Mouse (Mus musculus) testis, postnatal 14 days (tissue): ENCODE data around the gene Ccdc9.
"Not testable (repeated sequence)": the region's sequence is repeated elsewhere in the genome, so short reads cannot be mapped to it uniquely, and the experiment has no call there.

Experiments used
- DNase-seq: peaks from one replicate; pipeline ENCODE4 v3.0.0; 2021; ENCODE audit warnings: low spot score

Ccdc9 gene

DNA sequence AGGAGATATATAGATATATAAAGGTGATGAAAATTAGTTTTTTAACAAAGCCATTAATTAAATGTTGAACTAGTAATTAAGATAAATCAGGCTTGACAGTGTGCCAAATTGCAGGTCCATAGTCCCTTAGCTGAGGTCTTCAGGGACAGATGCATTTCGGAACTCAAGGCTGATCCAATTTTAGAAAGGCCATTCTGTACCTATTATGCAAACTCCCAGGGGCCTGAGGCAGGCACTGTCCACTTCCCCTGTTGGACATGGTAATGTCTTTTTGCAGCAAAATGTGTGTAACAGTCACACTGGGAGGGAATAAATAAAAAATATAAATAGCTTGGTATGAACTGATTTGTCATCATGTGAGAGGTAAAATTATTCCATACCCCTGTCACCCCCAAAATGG lies 15.5 kb downstream of the Ccdc9 start:
- no peak for DNase-seq

DNA sequence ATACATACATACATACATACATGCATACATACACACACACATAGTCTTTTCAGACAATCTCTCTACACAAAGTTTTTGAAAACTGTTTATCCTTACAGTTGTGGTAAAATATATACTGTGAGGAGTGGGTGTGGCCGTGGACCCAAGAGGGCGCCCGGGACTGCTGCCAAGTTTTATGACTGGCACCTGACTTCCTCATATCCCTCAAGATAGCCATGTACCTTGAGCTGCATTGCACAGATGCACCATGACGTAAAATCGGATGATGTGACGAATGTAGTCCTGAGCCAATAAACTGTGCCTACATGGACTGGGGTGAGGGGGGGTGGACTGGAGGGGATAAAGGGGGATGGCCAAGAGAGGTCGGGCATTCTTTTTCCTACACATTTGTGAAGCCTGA lies 20.0 kb downstream of the Ccdc9 start:
- DNase-seq = not testable (repeated sequence)

DNA sequence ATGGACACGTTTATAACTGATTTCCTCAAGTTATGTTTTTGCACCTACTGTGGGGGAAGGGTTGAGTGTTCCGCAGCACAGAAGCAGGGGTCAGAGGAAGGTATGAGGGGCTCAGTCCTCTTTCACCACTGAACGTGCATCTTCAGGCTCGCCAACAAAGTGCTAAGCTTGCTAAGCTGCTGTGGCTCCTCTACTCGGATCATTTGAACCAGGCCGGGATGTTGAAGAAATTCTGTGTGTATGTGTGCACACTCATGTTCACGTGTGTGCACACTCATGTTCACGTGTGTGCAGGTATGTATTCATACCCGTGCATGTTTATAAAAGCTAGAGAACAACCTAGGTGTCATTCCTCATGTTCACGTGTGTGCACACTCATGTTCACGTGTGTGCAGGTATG lies 20.7 kb downstream of the Ccdc9 start:
- no peak for DNase-seq

DNA sequence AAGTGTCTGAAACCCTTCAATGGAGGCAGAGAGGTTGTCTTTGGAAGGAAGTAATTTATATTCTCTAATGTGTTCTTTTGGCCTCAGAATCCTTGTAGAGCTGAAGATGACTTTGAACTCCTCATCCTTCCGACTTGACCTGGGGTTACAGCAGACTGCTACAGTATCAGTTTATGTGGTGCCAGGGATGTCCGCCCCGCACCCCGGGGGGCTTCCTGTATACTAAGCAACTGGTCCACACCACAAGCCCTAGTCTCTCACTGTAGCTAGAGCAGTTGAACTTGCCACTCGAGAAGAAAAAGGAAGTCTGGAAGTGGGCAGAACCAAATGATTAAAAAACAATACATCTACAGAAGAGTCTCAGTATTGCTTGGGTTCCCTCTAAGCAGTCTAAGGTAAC lies 22.8 kb downstream of the Ccdc9 start:
- no peak for DNase-seq

DNA sequence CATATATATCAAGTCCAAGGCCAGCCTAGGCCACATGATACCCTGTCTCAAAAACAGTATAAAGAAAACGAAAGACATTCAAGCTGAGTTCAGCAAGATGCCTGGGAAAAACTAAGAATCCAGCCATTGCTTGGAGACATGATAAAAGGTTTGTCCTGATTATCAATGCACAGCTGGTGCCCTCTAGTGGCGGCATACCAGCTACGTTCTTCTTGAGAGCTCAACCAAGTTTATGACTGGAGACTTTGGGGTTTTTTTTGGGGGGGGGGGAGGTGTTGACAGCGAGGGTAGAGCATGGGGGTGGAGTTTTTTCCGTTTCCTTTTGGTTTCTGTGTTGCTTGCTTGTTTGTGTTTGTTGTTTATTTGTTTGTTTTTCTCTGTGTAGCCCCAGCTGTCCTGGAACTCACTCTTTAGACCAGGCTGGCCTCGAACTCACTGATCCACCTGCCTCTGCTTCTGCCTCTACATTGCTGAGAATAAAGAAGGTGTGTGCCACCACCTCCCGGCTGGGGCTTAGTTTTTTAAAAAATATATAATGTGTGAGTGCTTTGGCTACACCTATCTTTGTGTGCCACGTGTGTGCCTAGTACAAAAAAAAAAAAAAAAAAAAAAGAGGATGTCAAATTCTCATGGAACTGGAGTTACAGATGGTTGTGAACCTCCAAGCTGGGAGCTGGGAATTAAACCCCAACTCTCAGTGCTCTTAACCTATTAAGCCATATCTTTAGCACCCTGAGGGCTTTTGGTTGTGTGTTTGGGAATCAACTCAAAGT lies 23.4 kb downstream of the Ccdc9 start:
- peak; percentile 62 for DNase-seq

DNA sequence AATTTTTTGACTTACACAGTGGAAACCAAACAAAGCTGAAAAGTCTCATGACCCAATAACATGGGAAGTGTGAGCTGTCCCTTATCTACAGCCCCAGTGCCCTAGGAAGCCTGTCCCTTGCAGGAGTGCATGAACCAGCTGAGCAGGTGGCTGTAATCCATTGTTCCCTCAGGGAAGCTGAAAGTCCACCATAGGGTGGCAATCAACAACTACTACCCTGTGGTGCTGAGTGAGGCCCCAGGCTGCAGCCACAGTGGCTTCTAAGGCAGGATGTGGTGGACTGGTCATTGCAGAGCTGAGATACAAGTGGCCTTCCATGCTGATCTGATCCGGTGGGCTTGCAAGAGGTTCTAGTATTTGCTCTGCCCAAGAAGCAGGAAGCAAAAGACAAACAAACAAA lies 25.5 kb downstream of the Ccdc9 start:
- DNase-seq = no peak

DNA sequence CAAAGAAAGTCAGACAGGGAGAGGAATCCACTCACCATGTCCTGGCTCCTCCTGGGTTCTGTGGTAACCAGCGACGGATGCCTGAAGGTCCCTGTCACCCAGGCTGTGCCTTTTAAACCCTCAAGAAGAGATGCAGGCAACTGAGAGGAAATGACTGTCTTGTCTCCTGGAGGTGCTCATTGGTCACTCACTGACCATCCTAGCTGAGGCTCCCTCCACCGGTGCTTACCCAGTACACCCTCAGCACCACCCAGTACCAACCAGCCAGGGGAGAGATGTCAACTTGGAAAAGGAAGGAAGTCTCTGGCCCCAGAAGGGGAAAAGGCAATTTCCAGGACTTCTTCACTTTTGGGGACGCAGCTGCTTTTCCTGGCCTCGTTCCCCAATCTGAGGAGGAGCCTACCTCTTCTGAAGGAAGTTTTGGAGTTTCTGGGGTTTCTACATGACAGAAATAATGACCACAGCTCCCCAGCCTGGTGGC lies 27.4 kb downstream of the Ccdc9 start, which contains the start of gene C5ar1:
TSS of gene C5ar1 (minus strand) at position 431 of the 481 bp plus-strand sequence.
- DNase-seq = no peak

DNA sequence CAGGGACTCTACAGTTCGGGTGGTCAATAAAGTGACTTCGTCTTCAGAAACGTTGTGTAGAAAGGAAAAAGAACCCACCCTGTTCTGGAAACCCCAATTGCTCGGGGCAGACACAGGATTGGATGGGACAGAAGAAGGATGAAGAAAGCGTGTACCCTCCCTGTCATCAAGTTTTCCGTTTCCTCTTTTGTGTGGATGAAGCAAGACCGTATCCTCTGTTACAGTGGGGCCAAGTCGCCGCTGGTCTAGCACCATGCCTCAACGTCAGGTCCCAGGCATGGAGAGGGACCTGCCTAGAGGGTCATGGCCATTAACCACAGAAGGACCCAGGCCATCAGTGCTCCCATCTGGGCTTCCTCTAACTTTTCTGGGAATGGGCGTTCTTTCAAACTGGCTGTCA lies 28.8 kb downstream of the Ccdc9 start:
- no peak for DNase-seq

DNA sequence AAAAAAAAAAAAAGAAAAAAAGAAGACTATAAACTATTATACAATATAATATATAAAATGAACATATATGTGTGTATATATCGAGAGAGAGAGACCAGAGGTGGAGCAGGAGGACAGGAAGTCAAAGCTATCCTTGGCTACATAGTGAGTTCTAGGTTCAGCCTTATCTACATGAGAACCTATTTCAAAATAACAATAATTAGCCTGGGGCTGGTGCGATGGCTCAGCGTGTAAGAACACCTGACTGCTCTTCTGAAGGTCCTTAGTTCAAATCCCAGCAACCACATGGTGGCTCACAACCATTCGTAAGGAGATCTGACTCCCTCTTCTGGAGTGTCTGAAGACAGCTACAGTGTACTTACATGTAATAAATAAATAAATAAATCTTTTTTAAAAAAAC lies 30.6 kb downstream of the Ccdc9 start:
- DNase-seq = not testable (repeated sequence)

DNA sequence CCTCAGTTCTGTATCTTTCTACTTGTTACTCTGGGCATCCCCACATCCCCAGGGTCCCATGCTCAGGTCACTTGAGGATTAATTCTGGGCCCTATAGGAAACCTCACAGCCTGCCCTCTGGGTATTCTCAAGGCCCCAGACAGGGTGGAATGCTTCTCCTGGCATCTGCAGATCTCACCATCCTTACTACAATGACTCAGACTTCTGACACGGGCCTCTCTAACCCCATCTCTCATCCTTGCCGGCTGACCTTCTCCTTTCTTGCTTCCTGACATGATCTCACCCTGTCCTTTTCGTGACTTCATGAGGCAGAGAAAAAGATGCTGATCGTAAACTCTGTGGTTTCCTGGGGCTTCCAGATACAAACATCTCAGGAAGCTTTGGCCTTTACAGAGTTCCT lies 32.4 kb downstream of the Ccdc9 start:
- no peak for DNase-seq

DNA sequence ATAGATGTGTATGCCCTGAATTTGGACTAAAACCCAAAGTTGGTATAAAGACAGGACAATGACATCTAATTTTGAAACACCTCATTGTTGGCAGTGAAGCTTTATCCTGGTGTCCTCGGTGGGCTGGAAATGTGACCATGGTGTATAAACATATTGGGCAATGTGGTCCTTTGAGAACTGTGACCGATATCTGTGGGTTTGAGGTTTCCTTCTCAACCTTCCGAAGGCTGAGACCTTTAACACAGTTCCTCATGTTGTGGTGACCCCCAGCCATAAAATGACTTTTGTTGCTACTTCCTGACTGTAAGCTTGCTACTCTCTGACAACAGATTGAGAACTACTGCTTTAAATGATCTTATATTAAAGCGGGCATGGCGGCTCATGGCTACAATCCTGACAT lies 35.9 kb downstream of the Ccdc9 start:
- DNase-seq = no peak

DNA sequence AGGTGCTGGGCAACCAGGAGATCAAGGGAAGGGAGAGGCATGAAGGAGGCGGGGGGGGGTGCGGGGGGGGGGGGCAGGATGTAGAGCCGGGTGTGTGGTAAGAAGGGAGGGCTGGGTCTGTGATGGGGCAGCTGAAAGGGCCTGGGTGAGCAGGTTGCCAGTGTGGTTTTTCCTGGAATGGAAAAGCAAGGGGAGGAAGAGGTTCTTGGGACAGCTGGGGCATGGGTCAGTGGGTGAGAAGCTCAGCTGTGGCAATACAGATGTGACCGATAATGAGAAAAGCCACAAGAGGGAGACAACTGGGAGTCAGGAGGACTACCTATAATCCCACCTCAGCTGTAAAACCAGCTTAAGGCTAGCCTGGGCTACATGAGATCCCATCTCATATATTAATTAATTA lies 40.6 kb downstream of the Ccdc9 start:
- DNase-seq = no peak

DNA sequence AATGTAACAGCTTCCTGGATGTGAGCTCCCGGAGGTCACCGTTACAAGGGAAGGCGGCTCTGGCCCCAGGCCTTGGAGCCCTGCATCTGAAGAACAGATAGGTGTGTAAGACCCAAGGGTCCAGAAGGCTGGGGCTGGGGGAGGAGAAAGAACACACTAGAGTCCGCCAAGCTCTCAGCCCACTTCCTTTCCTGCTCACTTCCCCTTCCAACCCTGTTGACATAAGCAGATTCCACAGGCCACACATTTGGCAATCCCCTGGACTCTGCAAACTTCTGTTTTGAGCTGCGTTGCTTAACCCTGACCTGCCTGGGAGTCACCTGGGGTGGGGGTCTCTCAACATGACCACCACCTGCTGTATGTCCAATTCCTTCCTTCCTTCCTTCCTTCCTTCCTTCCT lies 42.5 kb downstream of the Ccdc9 start, which contains the start of gene C5ar2:
TSS of gene C5ar2 (minus strand) at position 88 of the 400 bp plus-strand sequence.
- DNase-seq = no peak

DNA sequence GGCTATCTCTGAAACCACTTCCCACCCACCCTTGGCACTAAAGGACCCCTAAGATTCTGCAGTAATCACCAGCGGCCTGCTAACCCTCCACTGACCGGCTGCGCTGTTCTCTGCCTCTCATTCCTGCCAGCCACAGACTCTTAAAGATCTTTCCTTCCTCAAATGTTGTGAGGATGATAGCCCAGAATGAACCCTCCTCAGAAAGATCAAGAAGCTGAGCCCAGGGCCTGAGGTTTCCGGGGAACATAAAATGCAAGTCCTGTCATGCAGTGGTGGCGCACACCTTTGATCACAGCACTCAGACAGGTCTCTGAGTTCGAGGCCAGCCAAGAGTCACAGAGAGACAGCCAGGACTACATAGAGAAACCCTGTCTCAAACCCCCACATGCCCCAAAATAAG lies 44.4 kb downstream of the Ccdc9 start:
- no peak for DNase-seq

DNA sequence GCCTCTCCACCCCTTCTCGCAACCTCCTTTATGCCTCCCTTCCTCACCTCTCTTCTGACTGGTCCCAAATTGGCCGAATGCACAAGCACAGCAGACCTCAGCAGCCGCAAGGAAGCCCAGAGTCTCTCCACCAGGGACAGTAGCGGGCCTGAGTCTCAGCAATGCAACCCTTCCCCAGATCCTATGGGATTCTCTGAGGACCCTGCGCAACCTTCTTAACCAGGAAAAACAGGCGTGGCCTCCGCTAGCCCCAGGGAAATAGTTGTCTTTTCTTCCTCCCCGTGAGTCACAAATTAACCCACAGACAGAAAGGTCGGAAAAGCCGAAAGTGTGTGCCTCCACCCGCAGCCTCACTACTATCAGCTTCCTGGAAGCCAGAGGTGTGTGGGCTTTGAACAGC lies 44.8 kb downstream of the Ccdc9 start:
- DNase-seq = no peak

DNA sequence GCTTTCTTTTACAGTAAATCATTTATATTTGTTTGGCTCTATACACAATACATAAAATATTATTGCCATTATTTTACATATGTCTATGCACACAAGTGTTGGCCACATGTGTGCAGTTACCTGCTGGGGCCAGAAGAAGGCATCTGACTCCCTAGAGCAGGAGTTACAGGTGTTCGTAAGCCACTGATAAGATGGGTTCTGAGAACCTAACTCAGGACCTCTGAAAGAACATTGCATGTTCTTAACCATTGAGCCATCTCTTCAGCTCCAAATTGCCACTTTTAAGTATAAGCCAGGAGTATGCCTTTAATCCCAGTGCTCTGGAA lies 45.7 kb downstream of the Ccdc9 start:
- DNase-seq = no peak

DNA sequence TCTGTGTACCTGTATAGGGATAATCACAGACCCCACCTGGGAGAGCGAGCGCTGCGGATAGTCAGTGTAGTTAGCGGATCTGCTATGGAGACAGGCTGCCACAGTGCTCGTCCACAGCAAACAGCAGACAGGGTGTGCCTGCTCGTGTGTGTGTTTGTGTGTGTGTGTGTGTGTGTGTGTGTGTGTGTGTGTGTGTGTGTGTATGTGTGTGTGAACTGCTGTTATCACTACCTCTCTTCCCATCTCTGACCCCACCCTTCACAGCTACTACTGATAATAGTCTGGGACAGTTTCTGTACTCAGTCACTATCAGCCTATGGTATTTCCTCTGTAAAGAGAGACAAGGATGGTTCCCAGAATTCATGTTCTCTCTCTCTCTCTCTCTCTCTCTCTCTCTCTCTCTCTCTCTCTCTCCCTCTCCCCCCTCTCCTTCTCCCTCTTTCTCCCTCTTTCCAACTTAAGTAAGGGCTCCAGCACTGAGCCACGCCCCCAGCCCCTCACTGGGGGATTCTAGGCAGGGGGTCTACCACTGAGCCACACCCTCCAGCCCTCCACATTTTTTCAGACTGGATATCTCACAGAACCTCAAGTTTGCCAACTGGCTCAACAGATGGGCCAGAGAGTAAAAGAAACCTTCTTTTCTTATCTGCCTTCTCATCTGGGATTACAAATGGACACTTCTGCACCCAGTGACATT lies 46.2 kb downstream of the Ccdc9 start:
- no peak for DNase-seq

DNA sequence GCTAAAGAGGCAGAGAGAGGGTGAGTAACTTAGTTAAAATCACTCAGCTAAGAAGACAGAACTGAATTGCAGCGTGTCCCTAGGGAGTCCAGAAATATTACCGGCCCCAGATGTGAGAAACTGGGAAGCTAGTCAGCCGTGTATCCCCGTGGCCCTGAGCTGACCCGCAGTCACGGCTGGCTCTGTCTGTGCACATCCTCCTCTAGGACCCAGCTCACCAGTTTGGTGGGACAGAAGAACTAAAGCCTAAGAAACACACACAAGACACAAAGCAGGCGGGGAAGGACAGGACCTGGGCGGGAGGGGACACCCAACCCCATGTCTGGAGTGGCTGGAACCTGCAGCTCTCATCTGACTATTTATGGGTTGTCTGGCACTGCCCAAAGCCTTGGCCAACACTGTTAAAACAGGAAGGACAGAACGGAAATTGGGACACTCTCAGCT lies 47.0 kb downstream of the Ccdc9 start:
- DNase-seq = no peak

DNA sequence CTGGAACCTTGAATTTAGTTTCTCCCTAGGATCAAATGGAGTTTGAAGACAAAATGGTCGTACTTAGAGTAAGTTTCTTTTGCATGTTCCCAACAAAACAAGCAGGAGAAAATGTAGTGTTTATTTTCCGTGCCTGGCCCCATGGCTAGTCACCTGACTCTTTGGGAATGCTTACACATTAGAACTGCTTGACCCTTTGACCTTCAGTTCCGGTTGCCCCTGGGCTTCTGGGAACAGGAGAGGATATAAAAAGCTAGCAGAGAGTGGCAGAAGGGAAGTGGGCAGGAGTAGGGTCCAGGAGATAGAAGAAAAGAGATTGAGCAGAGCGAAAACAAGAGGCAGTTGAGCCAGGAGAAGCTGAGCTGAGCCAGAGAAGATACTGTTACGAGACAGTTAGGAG lies 56.7 kb downstream of the Ccdc9 start:
- no peak for DNase-seq
